Mouse (Mus musculus) CD8-positive naive resting alpha-beta T cell, adult 2 months (primary cell): Measurements from ENCODE around the gene Cox18.

ENCODE experiments used
- DNase-seq, 2 experiments: peaks; one replicate each; pipeline ENCODE4 v3.0.0; 2022; ENCODE audit warnings: low read depth in 2 of 2, low spot score in 2 of 2

Cox18 gene

DNA sequence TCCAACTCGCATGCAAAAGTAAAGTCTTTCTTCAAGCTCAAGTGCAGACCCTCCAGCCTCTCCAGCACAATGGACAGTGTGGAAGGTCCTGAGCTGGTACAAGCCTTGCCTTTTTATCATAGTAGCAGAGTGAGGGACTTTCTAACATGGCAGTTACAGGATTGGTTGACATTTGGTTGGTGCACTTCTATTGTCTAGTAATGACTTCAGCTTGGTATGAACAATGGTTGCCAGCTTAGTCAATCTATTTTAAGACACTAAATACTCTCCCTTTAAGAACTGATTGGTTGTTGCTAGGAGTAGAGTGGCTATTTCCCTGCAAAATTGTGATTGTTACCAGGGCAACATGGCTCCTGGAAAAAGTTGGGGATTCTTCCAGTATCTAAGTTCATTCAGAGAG lies 45.7 kb downstream of the Cox18 start:
- DNase-seq = no peak
